Mouse (Mus musculus) adrenal gland, postnatal 10 days (tissue): ENCODE results near the gene Ugt1a2. TPM values are rescaled to one million over a fixed set of nuclear protein-coding genes. Genes with fewer than 3 reads are reported as not detected.

ENCODE experiments used
- DNase-seq: peaks from one replicate; pipeline ENCODE4 v3.0.0; 2021; ENCODE audit warnings: mixed read lengths
- total RNA-seq, 2 experiments: library from RNA; stranded (reverse); gene quantifications; 2 replicates each; pipeline ENCODE4 v1.2.3; 2021

Gene Ugt1a2
- total RNA-seq, 2 experiments from 2014 or later = 0.18 to 0.61 TPM

GRCm38 (mm10) chr1:88234248-88234610 is 33.8 kb downstream of the Ugt1a2 start:
- DNase-seq = no peak

GRCm38 (mm10) chr1:88234646-88235045 is 34.2 kb downstream of the Ugt1a2 start:
- DNase-seq = no peak

- no peak for DNase-seq
Measured at GRCm38 (mm10) chr1:88235046-88235893, 34.9 kb downstream of the Ugt1a2 start.

GRCm38 (mm10) chr1:88235894-88236415 is 35.6 kb downstream of the Ugt1a2 start:
- no peak for DNase-seq

DNA sequence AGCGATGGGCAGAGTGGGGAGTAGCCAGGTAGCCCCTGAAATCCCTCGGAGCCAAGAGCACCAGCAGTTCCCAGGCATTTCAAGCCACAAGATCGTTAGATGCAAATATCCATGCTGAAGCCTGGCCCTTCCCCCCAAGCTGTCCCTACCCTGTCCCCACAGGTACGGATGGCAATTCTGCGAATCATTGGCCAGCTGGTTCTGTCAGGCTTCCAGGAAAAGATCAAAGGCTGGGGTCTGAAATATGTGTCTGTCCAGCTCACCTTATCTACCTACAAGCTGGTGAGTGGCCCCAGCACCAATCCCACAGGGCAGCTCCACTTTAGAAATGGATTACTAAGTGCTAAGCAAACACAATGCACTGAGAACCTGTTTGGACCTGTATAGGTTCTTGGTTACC is 36.9 kb downstream of the Ugt1a2 start:
- DNase-seq = no peak

- DNase-seq = no peak
Measured at GRCm38 (mm10) chr1:88238771-88239170, 38.4 kb downstream of the Ugt1a2 start.

GRCm38 (mm10) chr1:88240072-88240471 is 39.7 kb downstream of the Ugt1a2 start:
- DNase-seq = no peak

GRCm38 (mm10) chr1:88240579-88240978 is 40.2 kb downstream of the Ugt1a2 start:
- DNase-seq = no peak

DNA sequence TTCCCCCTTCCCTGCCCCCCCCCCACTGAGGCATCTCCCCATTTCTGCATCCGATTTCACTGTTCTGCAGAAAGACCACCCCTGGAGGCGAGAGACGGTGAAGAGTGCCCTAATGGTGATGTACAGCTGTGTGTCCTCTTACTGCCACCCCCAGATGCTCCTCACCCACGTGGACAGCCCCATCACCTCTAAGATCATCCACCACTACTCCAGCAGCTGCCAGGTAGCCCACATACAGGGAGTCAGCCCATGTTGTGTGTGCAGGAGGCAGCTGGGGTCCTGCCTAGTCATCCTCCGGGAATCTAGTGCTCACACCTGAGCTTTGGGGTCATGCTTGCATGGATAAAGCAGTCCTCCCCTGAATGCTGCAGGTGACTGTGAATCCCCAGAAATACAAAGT is 43.5 kb downstream of the Ugt1a2 start:
- DNase-seq = no peak

- no peak for DNase-seq
Measured at GRCm38 (mm10) chr1:88245881-88246280, 45.5 kb downstream of the Ugt1a2 start.

DNA sequence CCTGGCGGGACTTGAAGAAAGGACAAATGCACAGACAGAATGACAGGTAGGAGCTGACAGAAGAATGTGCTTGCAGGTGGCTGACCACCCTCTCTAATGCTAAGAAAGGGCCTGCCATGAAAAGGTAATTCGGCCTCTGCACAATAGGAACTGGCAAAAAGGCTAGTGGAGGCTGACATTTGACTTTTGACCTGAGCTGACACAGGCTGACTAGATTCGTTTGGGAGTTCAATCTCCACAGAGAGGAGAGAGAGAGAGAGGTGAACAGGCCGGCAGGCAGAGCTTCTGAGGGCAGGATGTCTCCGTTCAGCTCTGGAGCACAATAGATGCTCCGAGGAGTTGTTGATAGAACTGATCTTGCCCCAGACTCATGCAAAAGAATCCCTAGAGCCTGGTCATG is 46.0 kb downstream of the Ugt1a2 start:
- no peak for DNase-seq

DNA sequence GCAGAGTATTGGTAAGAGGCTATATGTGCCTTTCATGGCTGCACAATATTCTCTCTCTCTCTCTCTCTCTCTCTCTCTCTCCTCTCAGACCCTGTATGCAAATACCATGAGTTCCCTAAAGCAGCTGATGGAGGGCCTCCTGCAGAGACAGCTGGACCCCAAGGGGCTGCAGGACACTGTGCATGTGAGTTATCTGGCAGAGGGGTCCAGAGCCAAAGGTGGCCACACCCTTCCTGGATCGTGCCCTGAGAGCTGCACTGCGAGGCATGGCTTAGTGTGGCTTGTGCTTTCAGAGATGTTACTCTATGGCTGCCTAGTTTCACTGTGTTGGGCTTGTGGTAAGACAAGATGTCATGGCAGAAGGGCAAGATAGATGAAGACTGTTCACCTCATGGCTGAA is 47.3 kb downstream of the Ugt1a2 start:
- DNase-seq = no peak

GRCm38 (mm10) chr1:88248658-88249057 is 48.3 kb downstream of the Ugt1a2 start:
- DNase-seq = no peak

GRCm38 (mm10) chr1:88249596-88249995 is 49.2 kb downstream of the Ugt1a2 start:
- no peak for DNase-seq

DNA sequence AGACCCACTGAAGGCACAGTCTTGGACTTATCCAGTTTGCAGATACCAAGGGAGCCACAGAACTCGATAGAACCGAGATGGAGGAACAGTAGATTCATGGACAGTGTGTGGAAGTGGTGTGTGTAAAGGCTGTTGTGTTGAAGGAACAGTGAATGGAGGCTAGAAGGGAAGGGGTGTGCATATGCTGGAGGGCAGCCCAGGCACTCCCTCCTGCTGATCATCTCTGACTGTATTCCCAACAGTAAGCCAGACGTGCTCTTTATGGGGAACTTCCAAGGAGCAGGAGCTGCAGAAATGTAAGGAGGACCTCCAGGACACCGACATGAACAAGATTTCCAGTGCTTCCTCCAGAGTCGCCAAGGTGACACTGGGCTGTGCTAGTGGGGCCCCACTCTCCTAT is 49.6 kb downstream of the Ugt1a2 start:
- no peak for DNase-seq

GRCm38 (mm10) chr1:88253106-88253505 is 52.7 kb downstream of the Ugt1a2 start:
- no peak for DNase-seq

- no peak for DNase-seq
Measured at GRCm38 (mm10) chr1:88253540-88253939, 53.1 kb downstream of the Ugt1a2 start.

GRCm38 (mm10) chr1:88254793-88255465 is 54.5 kb downstream of the Ugt1a2 start:
- DNase-seq = no peak

DNA sequence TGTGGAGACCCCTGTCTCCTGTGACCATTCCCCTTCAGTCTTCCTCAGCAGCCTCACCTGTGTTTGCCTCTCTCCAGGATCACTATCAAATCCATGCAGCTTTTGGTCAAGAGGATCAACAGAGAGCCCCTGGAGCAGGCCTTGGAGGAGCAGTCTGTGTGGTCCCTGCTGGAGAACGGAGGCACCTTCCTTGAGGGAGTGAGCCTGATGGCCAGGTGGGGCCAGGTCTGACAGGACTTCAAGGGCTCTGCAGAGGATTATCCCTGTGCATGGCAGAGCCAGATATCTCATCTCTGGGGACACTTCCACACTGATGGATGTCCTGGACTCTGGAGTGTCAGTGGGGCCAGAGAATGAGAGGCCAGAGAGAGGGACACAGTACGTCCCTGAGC is 55.1 kb downstream of the Ugt1a2 start:
- no peak for DNase-seq

- DNase-seq = peak; percentile 36
Measured at GRCm38 (mm10) chr1:88255989-88256754, 55.8 kb downstream of the Ugt1a2 start.

DNA sequence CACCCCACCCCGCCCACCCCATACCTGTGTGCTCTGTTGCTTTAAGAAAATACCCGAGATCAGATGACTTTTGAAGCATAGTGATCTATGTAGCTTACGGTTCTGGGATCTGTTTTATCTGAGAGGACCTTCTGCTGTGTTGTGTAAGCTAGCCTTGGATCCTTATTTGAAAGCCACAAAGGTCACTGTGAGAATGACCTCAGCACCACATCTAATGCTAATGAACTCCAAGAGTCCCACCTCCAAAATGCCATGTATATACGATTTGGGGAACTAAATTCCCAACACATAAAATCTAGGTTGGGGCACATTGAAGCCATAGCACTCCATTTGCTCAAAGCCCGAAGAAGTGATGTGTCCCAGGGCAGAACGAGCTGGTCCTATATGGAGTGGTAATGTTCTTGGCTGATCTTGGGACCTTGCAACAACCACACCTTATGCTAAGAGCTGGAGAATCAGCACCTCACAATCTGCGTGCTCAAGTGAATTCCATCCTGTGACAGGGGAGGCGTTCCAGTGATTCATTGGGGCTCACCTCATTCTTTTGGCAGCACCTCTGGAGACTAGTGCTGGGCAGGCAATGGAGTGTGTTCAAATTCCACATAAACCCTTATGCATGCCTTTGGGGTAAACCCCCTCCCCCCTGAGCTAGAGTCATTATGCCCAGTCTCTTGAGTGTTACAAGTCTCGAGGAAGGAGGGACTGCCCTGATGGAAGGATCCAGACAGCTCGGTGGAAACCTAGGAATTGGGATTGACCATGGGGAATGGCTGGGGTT is 56.7 kb downstream of the Ugt1a2 start:
- no peak for DNase-seq

- no peak for DNase-seq
Measured at GRCm38 (mm10) chr1:88257681-88258080, 57.3 kb downstream of the Ugt1a2 start.
